Mouse (Mus musculus): ENCODE data around the gene Gpr83. TPM values are rescaled to one million over a fixed set of nuclear protein-coding genes. Genes with fewer than 3 reads are reported as not detected.

The Gpr83 gene
- polyA plus RNA-seq, 1 experiment from 2014 or later: 0.52 TPM

Other genes with a start within 250 kb of the Gpr83 start
- gene Amotl1, start 215.2 kb upstream of the Gpr83 start, polyA plus RNA-seq (2014; fragmentation: Nextera tagmentation; extraction: Ambion mirVana): 31.8 and 35.3 TPM in 2 replicates
- gene Piwil4, start 119.5 kb upstream of the Gpr83 start, polyA plus RNA-seq (2014; fragmentation: Nextera tagmentation; extraction: Ambion mirVana): 0.11 and 0.12 TPM in 2 replicates
- 7.1 and 7.6 TPM in 2 replicates for gene Fut4, start 107.8 kb upstream of the Gpr83 start, polyA plus RNA-seq (2014; fragmentation: Nextera tagmentation; extraction: Ambion mirVana)
- gene 1700012B09Rik, start 89.2 kb upstream of the Gpr83 start, polyA plus RNA-seq (2014; fragmentation: Nextera tagmentation; extraction: Ambion mirVana): not detected in 2 replicates
- gene Mre11a, start 75.6 kb upstream of the Gpr83 start, polyA plus RNA-seq (2014; fragmentation: Nextera tagmentation; extraction: Ambion mirVana): 29.6 and 33.1 TPM in 2 replicates
- 47.0 and 49.6 TPM in 2 replicates for gene Ankrd49, start 75.4 kb upstream of the Gpr83 start, polyA plus RNA-seq (2014; fragmentation: Nextera tagmentation; extraction: Ambion mirVana)
- gene Izumo1r, start 43.7 kb downstream of the Gpr83 start, polyA plus RNA-seq (2014; fragmentation: Nextera tagmentation; extraction: Ambion mirVana): not detected in 2 replicates
- gene Panx1, start 185.3 kb downstream of the Gpr83 start, polyA plus RNA-seq (2014; fragmentation: Nextera tagmentation; extraction: Ambion mirVana): 51.7 TPM in 2 replicates

Measured in stomach, embryonic 14.5 days (tissue).